Mouse (Mus musculus): ENCODE measurements around the gene Fam117a. TPM values are rescaled to one million over a fixed set of nuclear protein-coding genes. Genes with fewer than 3 reads are reported as not detected.

Gene Fam117a
- polyA plus RNA-seq, 2 experiments, result 71.6 to 103 TPM

DNA sequence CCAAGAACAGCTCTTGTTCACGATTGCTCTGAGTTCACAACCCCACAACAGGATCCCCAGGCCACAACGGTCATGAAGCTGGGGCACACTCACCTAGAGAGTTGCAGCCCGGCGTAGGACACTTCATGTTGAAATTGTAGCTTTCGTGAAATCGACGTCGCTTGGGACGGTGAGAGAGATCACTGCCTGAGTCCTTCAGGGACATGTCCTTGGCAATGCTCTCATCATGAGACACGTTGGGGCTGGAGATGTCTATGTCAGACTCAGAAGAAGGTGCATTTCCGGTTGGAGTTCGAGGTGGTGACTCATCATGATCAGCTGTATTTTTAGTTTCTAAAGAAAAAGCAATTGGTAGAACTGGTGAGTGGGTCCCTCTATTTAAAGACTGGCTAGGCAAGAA, 36.9 kb upstream of the Fam117a start:
- Histone ChIP-seq H3K4me2 (ENCODE audit: low read depth) (no peak overlapping the region), H3K27ac (no peak overlapping the region), H3K9ac (replicated peaks) (no peak overlapping the region), H3K4me1 (replicated peaks; ENCODE audit: control insufficient read depth in 2 of 2, insufficient read depth in 2 of 2, low read length in 1 of 2) (no peaks in the 10 kb centered on the region; a peak in 1 of 4 replicates), H3K36me3 (replicated peaks; ENCODE audit: control insufficient read depth, insufficient read depth, low read depth) (peaks cover 77% of the 10 kb centered on the region), H3K4me3 (ENCODE audit: insufficient read depth in 1 of 2, low read depth in 2 of 2, low read length in 2 of 2) (no peak overlapping the region), H3K9me3 (ENCODE audit: control insufficient read depth, low read length) (no peaks in the 10 kb centered on the region), H3K27me3 (ENCODE audit: control insufficient read depth, insufficient read depth, low read length) (no peaks in the 10 kb centered on the region)
- ATAC-seq (ENCODE audit: insufficient read depth) (no peak), DNase-seq (ENCODE audit: low read depth in 3 of 3, low spot score in 3 of 3) (no peak)
- WGBS (ENCODE audit: insufficient replicate concordance), result 84% methylated on average over 12 of the region's 12 CpGs
- TF ChIP-seq EP300 (IDR thresholded peaks at IDR 0.05; ENCODE audit: low read depth) (no peak), CTCF (IDR thresholded peaks at IDR 0.05; ENCODE audit: low read depth) (no peak)

DNA sequence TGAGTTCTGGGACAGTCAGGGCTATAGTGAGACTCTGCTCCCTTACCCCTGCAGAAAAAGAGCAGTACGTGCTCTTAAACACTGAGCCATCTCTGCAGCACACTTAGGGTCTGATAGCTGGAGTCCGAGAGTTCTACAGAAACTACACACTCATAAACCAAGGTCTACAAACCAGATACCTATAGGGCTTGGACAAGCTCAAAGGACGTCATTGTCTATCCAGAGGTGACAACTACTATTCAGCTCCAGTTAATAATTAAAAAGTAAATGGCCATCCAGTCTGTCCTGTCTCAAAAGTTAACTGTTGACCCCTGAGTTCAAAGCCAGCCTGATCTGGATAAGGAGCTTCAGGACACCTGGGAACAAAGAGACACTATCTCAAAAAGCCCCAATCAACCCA, 35.0 kb upstream of the Fam117a start:
- H3K27ac ChIP-seq, result no peak overlapping the region
- ATAC-seq (ENCODE audit: insufficient read depth), result no peak
- no peaks in the 10 kb centered on the region; a peak in 1 of 4 replicates for H3K4me1 ChIP-seq (replicated peaks; ENCODE audit: control insufficient read depth in 2 of 2, insufficient read depth in 2 of 2, low read length in 1 of 2)
- no peak for TF ChIP-seq CTCF (IDR thresholded peaks at IDR 0.05; ENCODE audit: low read depth)
- no peak for TF ChIP-seq EP300 (IDR thresholded peaks at IDR 0.05; ENCODE audit: low read depth)
- no peak overlapping the region for H3K4me2 ChIP-seq (ENCODE audit: low read depth)
- peaks cover 82% of the 10 kb centered on the region for H3K36me3 ChIP-seq (replicated peaks; ENCODE audit: control insufficient read depth, insufficient read depth, low read depth)
- WGBS (ENCODE audit: insufficient replicate concordance), result 86% methylated on average over 3 of the region's 3 CpGs
- DNase-seq (ENCODE audit: low read depth in 3 of 3, low spot score in 3 of 3), result no peak
- no peak overlapping the region for H3K4me3 ChIP-seq (ENCODE audit: insufficient read depth in 1 of 2, low read depth in 2 of 2, low read length in 2 of 2)
- H3K9me3 ChIP-seq (ENCODE audit: control insufficient read depth, low read length), result no peaks in the 10 kb centered on the region
- H3K27me3 ChIP-seq (ENCODE audit: control insufficient read depth, insufficient read depth, low read length), result no peaks in the 10 kb centered on the region
- H3K9ac ChIP-seq (replicated peaks), result no peak overlapping the region

DNA sequence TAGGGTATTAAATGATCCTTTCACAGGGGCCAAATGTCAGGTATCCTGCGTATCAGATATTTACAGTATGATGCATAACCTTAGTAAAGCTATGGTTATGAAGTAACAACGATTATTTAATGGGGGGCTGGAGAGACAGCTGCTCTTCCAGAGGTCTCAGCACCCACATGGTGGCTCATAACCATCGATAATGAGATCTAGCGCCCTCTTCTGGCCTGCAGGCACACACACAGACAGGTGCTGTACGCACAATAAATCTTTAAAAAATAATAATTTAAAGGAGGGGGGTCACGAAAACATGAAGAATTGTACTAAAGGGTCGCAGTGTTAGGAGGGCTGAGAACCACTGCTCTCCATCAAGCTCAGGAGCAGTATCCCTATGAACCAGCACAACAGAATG, 31.2 kb upstream of the Fam117a start:
- TF ChIP-seq CTCF (IDR thresholded peaks at IDR 0.05; ENCODE audit: low read depth) (peak; percentile 61), EP300 (IDR thresholded peaks at IDR 0.05; ENCODE audit: low read depth) (no peak)
- 80% methylated on average over 7 of the region's 7 CpGs for WGBS (ENCODE audit: insufficient replicate concordance)
- H3K9me3 ChIP-seq (ENCODE audit: control insufficient read depth, low read length), result no peaks in the 10 kb centered on the region
- no peak for DNase-seq (ENCODE audit: low read depth in 3 of 3, low spot score in 3 of 3)
- no peak overlapping the region for H3K9ac ChIP-seq (replicated peaks)
- no peak overlapping the region for H3K27ac ChIP-seq
- H3K4me3 ChIP-seq (ENCODE audit: insufficient read depth in 1 of 2, low read depth in 2 of 2, low read length in 2 of 2), result no peak overlapping the region
- no peak for ATAC-seq (ENCODE audit: insufficient read depth)
- H3K27me3 ChIP-seq (ENCODE audit: control insufficient read depth, insufficient read depth, low read length), result no peaks in the 10 kb centered on the region
- peaks cover 50% of the 10 kb centered on the region for H3K36me3 ChIP-seq (replicated peaks; ENCODE audit: control insufficient read depth, insufficient read depth, low read depth)
- no peak overlapping the region for H3K4me2 ChIP-seq (ENCODE audit: low read depth)
- H3K4me1 ChIP-seq (replicated peaks; ENCODE audit: control insufficient read depth in 2 of 2, insufficient read depth in 2 of 2, low read length in 1 of 2), result peaks cover 13 to 14% of the 10 kb centered on the region in 2 experiments

GRCm38 (mm10) chr11:95307526-95307925, 29.3 kb upstream of the Fam117a start:
- DNase-seq (ENCODE audit: low read depth in 3 of 3, low spot score in 3 of 3) (no peak), ATAC-seq (ENCODE audit: insufficient read depth) (no peak)
- Histone ChIP-seq H3K9ac (replicated peaks) (no peak overlapping the region), H3K4me1 (replicated peaks; ENCODE audit: control insufficient read depth in 2 of 2, insufficient read depth in 2 of 2, low read length in 1 of 2) (peaks cover 21 to 26% of the 10 kb centered on the region in 2 experiments), H3K36me3 (replicated peaks; ENCODE audit: control insufficient read depth, insufficient read depth, low read depth) (peaks cover 32% of the 10 kb centered on the region), H3K4me3 (ENCODE audit: insufficient read depth in 1 of 2, low read depth in 2 of 2, low read length in 2 of 2) (peak overlapping the region in 1 of 2 experiments; percentile 2; a peak in 1 of 4 replicates), H3K9me3 (ENCODE audit: control insufficient read depth, low read length) (no peaks in the 10 kb centered on the region), H3K4me2 (ENCODE audit: low read depth) (peak overlapping the region; percentile 76), H3K27ac (no peak overlapping the region), H3K27me3 (ENCODE audit: control insufficient read depth, insufficient read depth, low read length) (no peaks in the 10 kb centered on the region)
- TF ChIP-seq CTCF (IDR thresholded peaks at IDR 0.05; ENCODE audit: low read depth), result no peak
- TF ChIP-seq EP300 (IDR thresholded peaks at IDR 0.05; ENCODE audit: low read depth), result no peak
- 42% methylated on average over 8 of the region's 8 CpGs for WGBS (ENCODE audit: insufficient replicate concordance)

GRCm38 (mm10) chr11:95309510-95310006, 27.3 kb upstream of the Fam117a start:
- Histone ChIP-seq H3K4me3 (ENCODE audit: insufficient read depth in 1 of 2, low read depth in 2 of 2, low read length in 2 of 2) (peak overlapping the region; percentile 94 to 96), H3K9me3 (ENCODE audit: control insufficient read depth, low read length) (no peaks in the 10 kb centered on the region), H3K27me3 (ENCODE audit: control insufficient read depth, insufficient read depth, low read length) (no peaks in the 10 kb centered on the region), H3K4me1 (replicated peaks; ENCODE audit: control insufficient read depth in 2 of 2, insufficient read depth in 2 of 2, low read length in 1 of 2) (peaks cover 21 to 26% of the 10 kb centered on the region in 2 experiments), H3K27ac (peak overlapping the region; percentile 97), H3K9ac (replicated peaks) (peak overlapping the region; percentile 99), H3K36me3 (replicated peaks; ENCODE audit: control insufficient read depth, insufficient read depth, low read depth) (peaks cover 15% of the 10 kb centered on the region), H3K4me2 (ENCODE audit: low read depth) (peak overlapping the region; percentile 92)
- ATAC-seq (ENCODE audit: insufficient read depth) (peak; percentile 95), DNase-seq (ENCODE audit: low read depth in 3 of 3, low spot score in 3 of 3) (peak; percentile 98)
- TF ChIP-seq EP300 (IDR thresholded peaks at IDR 0.05; ENCODE audit: low read depth) (peak; percentile 28; the same call in 1 of the 2 replicates), CTCF (IDR thresholded peaks at IDR 0.05; ENCODE audit: low read depth) (no peak)
- under 1% methylated on average over 37 of the region's 37 CpGs for WGBS (ENCODE audit: insufficient replicate concordance)
